In genomic region chr1:55770072-55770785, GRCm38 (mm10) we compare ENCODE assay signal across 22 mouse cellular contexts.
DNase-seq lines count a peak whose midpoint lies in the region; ATAC-seq and TF ChIP-seq lines count a peak whose summit lies in the region.
"Had no signal": no experiment of that assay in that cellular context is flagged by ENCODE, and none has a peak within 500 bp of the region (broad histone marks: within the 10 kb centered on the region; RNA-seq: fewer than 3 reads in every experiment).

No protein-coding gene starts in this region.

- H3K4me2 ChIP-seq in intestine, embryonic 15.5 days (replicated peaks), result no peak overlapping the region
- no peak overlapping the region for H3K4me2 ChIP-seq in intestine, embryonic 16.5 days (ENCODE audit: low read depth, low read length)
- H3K4me2 ChIP-seq in intestine, postnatal 0 days (replicated peaks; ENCODE audit: low read depth), result no peak overlapping the region
- no peak overlapping the region for H3K4me2 ChIP-seq in hindbrain, embryonic 12.5 days (replicated peaks)

- DNase-seq in left cerebral cortex, adult 8-10 months (ENCODE audit: low spot score in 2 of 2), result no peak
- DNase-seq in adrenal gland, adult 8-10 months, result no peak
- no peak for DNase-seq in kidney, adult 2 months
- DNase-seq: adrenal gland, adult 2 months; adrenal gland, postnatal 10 days; adrenal gland, postnatal 14 days; adrenal gland, postnatal 25 days; adrenal gland, postnatal 36 days; B cell, adult 2 months; cerebellum, adult 11 months; cerebellum, adult 11-12 months; cerebellum, adult 18-20 months had no signal

- no peaks in the 10 kb centered on the region for H3K4me1 ChIP-seq in intestine, embryonic 15.5 days (replicated peaks)
- H3K4me1 ChIP-seq in intestine, embryonic 16.5 days (ENCODE audit: control insufficient read depth, insufficient read depth, low read length), result no peaks in the 10 kb centered on the region
- H3K4me1 ChIP-seq in intestine, postnatal 0 days (replicated peaks; ENCODE audit: control insufficient read depth, insufficient read depth, low read length), result no peaks in the 10 kb centered on the region
- H3K4me1 ChIP-seq in small intestine, adult 2 months (ENCODE audit: control insufficient read depth, insufficient read depth, insufficient read length, low read length), result peaks cover 13% of the 10 kb centered on the region; the same call in 1 of the 2 replicates
- H3K4me1 ChIP-seq in hindbrain, embryonic 12.5 days, result no peaks in the 10 kb centered on the region
- no peaks in the 10 kb centered on the region for H3K4me1 ChIP-seq in kidney, adult 2 months (ENCODE audit: control insufficient read depth, insufficient read depth, low read length)

- no peak for TF ChIP-seq POLR2A in small intestine, adult 2 months (IDR thresholded peaks at IDR 0.05; ENCODE audit: low read depth, low read length)
- TF ChIP-seq POLR2A in kidney, adult 2 months (IDR thresholded peaks at IDR 0.05; ENCODE audit: low read depth, low read length), result no peak

- no peaks in the 10 kb centered on the region for H3K27me3 ChIP-seq in intestine, embryonic 15.5 days (replicated peaks)
- no peaks in the 10 kb centered on the region for H3K27me3 ChIP-seq in intestine, embryonic 16.5 days (replicated peaks; ENCODE audit: control insufficient read depth, insufficient read depth, low read length)
- H3K27me3 ChIP-seq in intestine, postnatal 0 days (replicated peaks; ENCODE audit: control insufficient read depth, insufficient read depth, low read length), result no peaks in the 10 kb centered on the region
- no peaks in the 10 kb centered on the region for H3K27me3 ChIP-seq in small intestine, adult 2 months (ENCODE audit: control insufficient read depth, insufficient read depth, low read length)
- no peaks in the 10 kb centered on the region for H3K27me3 ChIP-seq in hindbrain, embryonic 12.5 days
- no peaks in the 10 kb centered on the region for H3K27me3 ChIP-seq in kidney, adult 2 months (replicated peaks; ENCODE audit: control insufficient read depth, insufficient read depth, low read length)
- H3K27me3 ChIP-seq: CH12.LX, Patski had no signal

- H3K9me3 ChIP-seq in intestine, embryonic 15.5 days, result no peaks in the 10 kb centered on the region
- no peaks in the 10 kb centered on the region for H3K9me3 ChIP-seq in intestine, embryonic 16.5 days (ENCODE audit: control insufficient read depth, low read length)
- no peaks in the 10 kb centered on the region for H3K9me3 ChIP-seq in intestine, postnatal 0 days (ENCODE audit: control insufficient read depth)
- H3K9me3 ChIP-seq in hindbrain, embryonic 12.5 days (replicated peaks), result no peaks in the 10 kb centered on the region

- H3K27ac ChIP-seq in intestine, embryonic 15.5 days, result no peak overlapping the region
- H3K27ac ChIP-seq in intestine, embryonic 16.5 days (ENCODE audit: low read length), result no peak overlapping the region
- H3K27ac ChIP-seq in intestine, postnatal 0 days (ENCODE audit: low read depth, low read length), result no peak overlapping the region
- H3K27ac ChIP-seq in small intestine, adult 2 months (ENCODE audit: insufficient read depth, low read depth, low read length), result peak overlapping the region; percentile 64
- no peak overlapping the region for H3K27ac ChIP-seq in hindbrain, embryonic 12.5 days
- H3K27ac ChIP-seq in kidney, adult 2 months (ENCODE audit: insufficient read depth, low read depth, low read length), result no peak overlapping the region

- TF ChIP-seq CTCF in intestine, postnatal 0 days (IDR thresholded peaks at IDR 0.05; ENCODE audit: low read depth), result no peak
- no peak for TF ChIP-seq CTCF in small intestine, adult 2 months (IDR thresholded peaks at IDR 0.05; ENCODE audit: extremely low read depth, insufficient read length, insufficient replicate concordance, low read depth, low read length)
- TF ChIP-seq CTCF in kidney, adult 2 months (conservative IDR thresholded peaks at IDR 0.05; ENCODE audit: insufficient read depth, insufficient read length, low read depth, low read length), result no peak

- no peaks in the 10 kb centered on the region for H3K36me3 ChIP-seq in intestine, embryonic 15.5 days
- H3K36me3 ChIP-seq in intestine, embryonic 16.5 days (ENCODE audit: control insufficient read depth, insufficient read depth, low read length), result no peaks in the 10 kb centered on the region
- H3K36me3 ChIP-seq in intestine, postnatal 0 days (ENCODE audit: control insufficient read depth, insufficient read depth), result no peaks in the 10 kb centered on the region
- H3K36me3 ChIP-seq in small intestine, adult 2 months (ENCODE audit: control insufficient read depth, insufficient read depth, low read length), result no peaks in the 10 kb centered on the region
- H3K36me3 ChIP-seq in hindbrain, embryonic 12.5 days, result no peaks in the 10 kb centered on the region
- no peaks in the 10 kb centered on the region for H3K36me3 ChIP-seq in kidney, adult 2 months (ENCODE audit: control insufficient read depth, insufficient read depth, low read length)
- H3K36me3 ChIP-seq: G1E had no signal

- H3K4me3 ChIP-seq in intestine, embryonic 15.5 days (replicated peaks), result no peak overlapping the region
- no peak overlapping the region for H3K4me3 ChIP-seq in intestine, embryonic 16.5 days (ENCODE audit: low read length)
- H3K4me3 ChIP-seq in intestine, postnatal 0 days (ENCODE audit: low read depth, low read length), result no peak overlapping the region
- no peak overlapping the region for H3K4me3 ChIP-seq in small intestine, adult 2 months (ENCODE audit: low read depth, low read length)
- no peak overlapping the region for H3K4me3 ChIP-seq in hindbrain, embryonic 12.5 days
- no peak overlapping the region for H3K4me3 ChIP-seq in kidney, adult 2 months (ENCODE audit: insufficient read depth, low read depth, low read length)

- no peak overlapping the region for H3K9ac ChIP-seq in intestine, embryonic 15.5 days
- no peak overlapping the region for H3K9ac ChIP-seq in intestine, embryonic 16.5 days (ENCODE audit: low read depth, low read length)
- H3K9ac ChIP-seq in intestine, postnatal 0 days (ENCODE audit: low read depth, low read length), result no peak overlapping the region
- H3K9ac ChIP-seq in hindbrain, embryonic 12.5 days, result no peak overlapping the region

- peak; percentile 94 for ATAC-seq in intestine, embryonic 15.5 days
- ATAC-seq in intestine, embryonic 16.5 days, result peak; percentile 98
- ATAC-seq in intestine, postnatal 0 days, result peak; percentile 96
- ATAC-seq in hindbrain, embryonic 12.5 days (ENCODE audit: low FRiP score), result no peak
- ATAC-seq: activated CD4-positive, CD25-positive, alpha-beta regulatory T cell, adult 4 months; CD4-positive, CD25-positive, alpha-beta regulatory T cell, adult 4 months; Patski had no signal
